Mouse (Mus musculus) embryo, embryonic 11 days (tissue): ENCODE measurements at regions not wholly inside any gene's neighbourhood (a gene's known extent, or its start where the extent isn't known, plus 50 kb on each side); places are given as distances from the start of the nearest gene placed in this dataset.

Experiments used
- DNase-seq: peaks from one replicate; pipeline ENCODE4 v3.0.0-alpha.2; 2015

- DNase-seq, result no peak
Observed at GRCm38 (mm10) chr5:119312808-119313207, 357.7 kb upstream of the Tbx3 start.

- no peak for DNase-seq
Observed at GRCm38 (mm10) chr5:119315149-119315548, 355.3 kb upstream of the Tbx3 start.

- no peak for DNase-seq
Observed at GRCm38 (mm10) chr5:119317617-119318016, 352.9 kb upstream of the Tbx3 start.

GRCm38 (mm10) chr5:119321368-119322144 is 348.9 kb upstream of the Tbx3 start:
- no peak for DNase-seq

- DNase-seq, result no peak
Observed at GRCm38 (mm10) chr5:119322411-119322810, 348.1 kb upstream of the Tbx3 start.

- DNase-seq, result no peak
Observed at GRCm38 (mm10) chr5:119325681-119326255, 344.7 kb upstream of the Tbx3 start.

- no peak for DNase-seq
Observed at GRCm38 (mm10) chr5:119326895-119327294, 343.6 kb upstream of the Tbx3 start.

GRCm38 (mm10) chr5:119328971-119329370 is 341.5 kb upstream of the Tbx3 start:
- no peak for DNase-seq

GRCm38 (mm10) chr5:119329371-119329770 is 341.1 kb upstream of the Tbx3 start:
- no peak for DNase-seq

GRCm38 (mm10) chr5:119329860-119330259 is 340.6 kb upstream of the Tbx3 start:
- DNase-seq, result no peak

- DNase-seq, result no peak
Observed at GRCm38 (mm10) chr5:119331461-119331860, 339.0 kb upstream of the Tbx3 start.

GRCm38 (mm10) chr5:119332621-119333020 is 337.8 kb upstream of the Tbx3 start:
- no peak for DNase-seq

GRCm38 (mm10) chr5:119335211-119335610 is 335.3 kb upstream of the Tbx3 start:
- no peak for DNase-seq

- no peak for DNase-seq
Observed at GRCm38 (mm10) chr5:119335979-119336378, 334.5 kb upstream of the Tbx3 start.

GRCm38 (mm10) chr5:119337739-119338138 is 332.7 kb upstream of the Tbx3 start:
- DNase-seq, result no peak

GRCm38 (mm10) chr5:119338711-119339110 is 331.8 kb upstream of the Tbx3 start:
- DNase-seq, result no peak

GRCm38 (mm10) chr5:119348303-119348702 is 322.2 kb upstream of the Tbx3 start:
- no peak for DNase-seq

GRCm38 (mm10) chr5:119349395-119349794 is 321.1 kb upstream of the Tbx3 start:
- no peak for DNase-seq

GRCm38 (mm10) chr5:119350325-119350915 is 320.0 kb upstream of the Tbx3 start:
- peak; percentile 34 for DNase-seq

- DNase-seq, result no peak
Observed at GRCm38 (mm10) chr5:119355471-119355870, 315.0 kb upstream of the Tbx3 start.

- DNase-seq, result no peak
Observed at GRCm38 (mm10) chr5:119356051-119356450, 314.4 kb upstream of the Tbx3 start.

GRCm38 (mm10) chr5:119359709-119360108 is 310.8 kb upstream of the Tbx3 start:
- DNase-seq, result no peak

GRCm38 (mm10) chr5:119360351-119360750 is 310.1 kb upstream of the Tbx3 start:
- DNase-seq, result no peak

GRCm38 (mm10) chr5:119361406-119362044 is 308.9 kb upstream of the Tbx3 start:
- DNase-seq, result no peak
